Mouse (Mus musculus) thymus, adult 2 months (tissue): ENCODE measurements at regions not wholly inside any gene's neighbourhood (a gene's known extent, or its start where the extent isn't known, plus 50 kb on each side); places are given as distances from the start of the nearest gene placed in this dataset.

ENCODE experiments used
- DNase-seq: peaks from one replicate; pipeline ENCODE4 v3.0.0; 2021
- H3K27ac ChIP-seq: fragments of 200-500 bp; 2 replicates; pipeline ENCODE4 v1.5.1; 2012; ENCODE audit warnings: low read length, control low read depth; ENCODE audit not compliant: control insufficient read depth, insufficient read depth
- H3K27me3 ChIP-seq: fragments of 200-500 bp; 2 replicates; pipeline ENCODE4 v1.6.1; 2012; ENCODE audit warnings: mild to moderate bottlenecking, low read length, moderate library complexity, mixed read lengths; ENCODE audit not compliant: control insufficient read depth, insufficient read depth
- H3K36me3 ChIP-seq: fragments of 200-500 bp; 2 replicates; pipeline ENCODE4 v1.6.1; 2012; ENCODE audit warnings: mild to moderate bottlenecking, low read length, moderate library complexity; ENCODE audit not compliant: control insufficient read depth, insufficient read depth
- H3K4me1 ChIP-seq: fragments of 200-500 bp; replicated peaks from 2 replicates; pipeline ENCODE4 v1.6.1; 2012; ENCODE audit warnings: low read length; ENCODE audit not compliant: control insufficient read depth, insufficient read depth
- H3K4me3 ChIP-seq: fragments of 200-500 bp; 2 replicates; pipeline ENCODE4 v1.5.1; 2012; ENCODE audit warnings: mild to moderate bottlenecking, low read length, control low read depth, moderate library complexity; ENCODE audit not compliant: control insufficient read depth, insufficient read depth
- CTCF ChIP-seq: fragments of 200-500 bp; IDR thresholded peaks from 2 replicates; pipeline ENCODE4 v1.5.1; 2012; ENCODE audit warnings: mild to moderate bottlenecking, control low read depth, low read length, moderate library complexity, borderline replicate concordance; ENCODE audit not compliant: control insufficient read depth, poor library complexity, insufficient read depth; ENCODE audit errors: extremely low read depth
- POLR2A ChIP-seq: fragments of 200-500 bp; IDR thresholded peaks from 2 replicates; pipeline ENCODE4 v1.6.1; 2012; ENCODE audit warnings: mild to moderate bottlenecking, low read length, control low read depth, moderate library complexity; ENCODE audit not compliant: control insufficient read depth, poor library complexity, insufficient read depth; ENCODE audit errors: extremely low read depth
- WGBS: fragments of 180-500 bp; shearing (Covaris S2); methylation state at CpG from one replicate; pipeline ENCODE4 v1.1.7; 2018; 5-methylcytosine and 5-hydroxymethylcytosine counted together

DNA sequence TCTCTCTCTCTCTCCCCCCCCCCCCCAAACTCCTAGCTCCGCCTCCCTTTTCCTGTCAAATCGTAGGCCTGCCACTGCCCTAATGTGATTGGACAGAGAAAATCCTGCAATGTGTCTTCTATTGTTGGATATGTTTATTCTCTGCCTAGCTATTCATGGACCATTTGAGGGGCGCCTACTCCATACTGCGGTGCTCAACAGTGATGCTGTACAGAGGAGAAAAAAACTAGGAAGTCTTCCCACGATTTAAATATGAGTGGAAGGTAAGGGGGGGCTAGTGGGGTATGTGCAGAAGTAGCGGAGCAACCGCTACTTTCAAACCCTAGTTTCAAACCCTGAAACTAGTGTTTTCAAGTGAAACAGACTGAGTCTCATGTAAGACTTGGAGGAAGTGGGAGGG, 151.6 kb upstream of the Tnfaip3 start:
- no peaks in the 10 kb centered on the region for H3K36me3 ChIP-seq
- H3K4me1 ChIP-seq, result peaks cover 21% of the 10 kb centered on the region
- WGBS, result 51% methylated on average over 7 of the region's 7 CpGs
- peak overlapping the region; percentile 62; the same call in 1 of the 2 replicates for H3K27ac ChIP-seq
- H3K4me3 ChIP-seq, result no peak overlapping the region
- TF ChIP-seq POLR2A (no peak), CTCF (no peak)
- no peak for DNase-seq
- H3K27me3 ChIP-seq, result no peaks in the 10 kb centered on the region

DNA sequence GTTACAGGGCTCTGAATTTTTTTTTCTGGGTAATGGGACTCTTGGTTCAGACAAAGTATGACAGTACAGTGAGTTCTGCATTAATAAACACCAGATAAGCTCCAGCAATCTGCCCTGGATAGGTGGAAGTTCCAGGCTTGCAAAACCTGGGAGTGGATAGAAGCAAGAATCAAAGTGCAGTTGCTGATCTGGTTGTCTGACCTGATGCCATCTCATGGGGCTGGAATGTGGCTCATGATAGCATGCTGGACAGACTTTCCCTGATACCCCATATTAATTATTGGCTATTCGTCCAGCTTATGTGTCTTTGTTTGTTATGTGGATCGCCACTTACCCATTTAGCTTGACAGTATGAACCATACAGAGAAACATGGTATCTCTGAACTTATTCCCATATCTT, 146.6 kb upstream of the Tnfaip3 start:
- Histone ChIP-seq H3K4me1 (peaks cover 9% of the 10 kb centered on the region), H3K27me3 (no peaks in the 10 kb centered on the region), H3K27ac (no peak overlapping the region), H3K4me3 (no peak overlapping the region), H3K36me3 (no peaks in the 10 kb centered on the region)
- no peak for TF ChIP-seq CTCF
- TF ChIP-seq POLR2A, result no peak
- WGBS, result 99% methylated on average over 2 of the region's 2 CpGs
- no peak for DNase-seq

- Histone ChIP-seq H3K4me1 (peaks cover 5% of the 10 kb centered on the region), H3K36me3 (no peaks in the 10 kb centered on the region), H3K4me3 (no peak overlapping the region), H3K27ac (no peak overlapping the region), H3K27me3 (no peaks in the 10 kb centered on the region)
- TF ChIP-seq POLR2A, result no peak
- TF ChIP-seq CTCF, result no peak
- no peak for DNase-seq
These were observed 145.7 kb upstream of the Tnfaip3 start for GRCm38 (mm10) chr10:19161149-19161548.

DNA sequence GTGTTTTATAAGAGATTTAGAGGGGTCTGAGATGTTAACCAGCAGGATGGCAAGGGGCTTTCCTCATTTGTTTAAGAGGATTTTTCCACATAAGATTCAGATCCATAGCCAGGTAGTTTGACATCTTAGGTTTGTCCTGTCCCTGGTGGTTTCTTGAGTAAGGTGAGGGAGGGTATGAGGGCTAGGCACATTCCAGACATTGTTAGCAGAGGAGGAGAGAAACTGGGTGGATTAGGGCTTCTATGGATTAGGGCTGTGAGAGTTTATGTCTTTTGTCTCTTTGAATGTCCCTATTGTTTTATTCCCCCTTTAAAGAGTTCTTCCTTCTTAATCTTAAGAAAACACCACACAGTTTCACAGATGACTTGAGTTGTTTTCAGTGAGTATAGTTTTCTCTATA, 138.6 kb upstream of the Tnfaip3 start:
- Histone ChIP-seq H3K4me3 (no peak overlapping the region), H3K36me3 (no peaks in the 10 kb centered on the region), H3K4me1 (0 out of 2 replicates have a peak, but pooled peaks cover 2% of the 10 kb centered on the region), H3K27ac (no peak overlapping the region), H3K27me3 (no peaks in the 10 kb centered on the region)
- no peak for DNase-seq
- no peak for TF ChIP-seq CTCF

- DNase-seq, result no peak
- WGBS, result 98% methylated on average over 5 of the region's 5 CpGs
- Histone ChIP-seq H3K27ac (no peak overlapping the region), H3K4me3 (no peak overlapping the region), H3K27me3 (no peaks in the 10 kb centered on the region), H3K4me1 (no peaks in the 10 kb centered on the region), H3K36me3 (no peaks in the 10 kb centered on the region)
- no peak for TF ChIP-seq POLR2A
These were observed 137.3 kb upstream of the Tnfaip3 start for GRCm38 (mm10) chr10:19152773-19153172.

DNA sequence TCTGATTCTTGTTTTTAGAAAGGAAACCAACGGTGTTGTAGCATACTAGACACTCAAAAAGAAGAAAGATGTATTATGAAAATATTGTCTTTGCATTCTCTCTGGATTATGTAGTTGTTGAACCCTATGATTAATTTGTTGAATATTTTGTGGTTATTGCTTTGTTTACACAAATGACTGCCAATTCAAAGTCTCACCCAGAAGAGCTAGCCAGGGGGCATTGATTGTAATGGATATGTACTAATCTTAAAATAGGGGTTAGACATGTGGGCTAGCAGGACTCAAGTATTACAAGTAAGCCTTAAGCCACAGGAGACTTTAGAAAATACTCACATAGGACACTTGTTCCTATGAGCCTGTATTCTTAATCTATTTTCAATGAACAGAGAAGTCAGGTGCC, 135.3 kb upstream of the Tnfaip3 start:
- WGBS, result 93% methylated on average over 1 of the region's 1 CpGs
- Histone ChIP-seq H3K27ac (no peak overlapping the region), H3K36me3 (no peaks in the 10 kb centered on the region), H3K4me1 (no peaks in the 10 kb centered on the region), H3K4me3 (no peak overlapping the region), H3K27me3 (no peaks in the 10 kb centered on the region)
- TF ChIP-seq CTCF (no peak), POLR2A (no peak)
- DNase-seq, result no peak

- Histone ChIP-seq H3K4me3 (no peak overlapping the region), H3K27ac (no peak overlapping the region), H3K4me1 (no peaks in the 10 kb centered on the region), H3K36me3 (no peaks in the 10 kb centered on the region), H3K27me3 (no peaks in the 10 kb centered on the region)
- 94% methylated on average over 3 of the region's 3 CpGs for WGBS
- no peak for TF ChIP-seq POLR2A
- no peak for TF ChIP-seq CTCF
- no peak for DNase-seq
These were observed 134.5 kb upstream of the Tnfaip3 start for GRCm38 (mm10) chr10:19150005-19150404.
